Mouse (Mus musculus) embryo, embryonic 10 days (tissue): ENCODE data around the gene Glp2r.

Source experiments
- DNase-seq: peaks from one replicate; pipeline ENCODE4 v3.0.0-alpha.2; 2015; ENCODE audit warnings: low spot score

Gene Glp2r

GRCm38 (mm10) chr11:67728726-67729125 is 42.2 kb downstream of the Glp2r start:
- no peak for DNase-seq

DNA sequence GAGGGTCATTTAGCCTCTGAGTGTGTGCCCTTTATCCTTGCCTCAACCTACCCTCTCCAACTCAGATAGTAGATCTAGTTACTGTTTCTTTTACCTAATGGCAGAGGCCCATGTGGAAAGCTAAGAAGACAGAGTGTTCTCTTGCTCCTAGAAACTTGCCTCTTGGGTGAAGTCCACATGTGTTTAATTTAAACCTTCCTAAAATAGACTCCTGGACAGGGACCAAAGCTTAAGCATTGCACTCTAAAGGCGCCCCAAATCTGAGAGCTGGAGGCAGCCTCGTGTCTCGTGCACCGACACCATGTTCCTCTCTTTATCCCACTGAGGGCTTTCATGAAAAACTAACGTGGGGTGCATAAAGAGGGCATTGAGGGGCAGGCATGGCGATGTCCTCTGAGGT is 43.9 kb downstream of the Glp2r start:
- no peak for DNase-seq

GRCm38 (mm10) chr11:67723231-67724013 is 47.5 kb downstream of the Glp2r start:
- DNase-seq: no peak

- peak; percentile 10 for DNase-seq
Observed at GRCm38 (mm10) chr11:67722399-67723156, 48.4 kb downstream of the Glp2r start.

GRCm38 (mm10) chr11:67721485-67721884 is 49.5 kb downstream of the Glp2r start:
- no peak for DNase-seq

DNA sequence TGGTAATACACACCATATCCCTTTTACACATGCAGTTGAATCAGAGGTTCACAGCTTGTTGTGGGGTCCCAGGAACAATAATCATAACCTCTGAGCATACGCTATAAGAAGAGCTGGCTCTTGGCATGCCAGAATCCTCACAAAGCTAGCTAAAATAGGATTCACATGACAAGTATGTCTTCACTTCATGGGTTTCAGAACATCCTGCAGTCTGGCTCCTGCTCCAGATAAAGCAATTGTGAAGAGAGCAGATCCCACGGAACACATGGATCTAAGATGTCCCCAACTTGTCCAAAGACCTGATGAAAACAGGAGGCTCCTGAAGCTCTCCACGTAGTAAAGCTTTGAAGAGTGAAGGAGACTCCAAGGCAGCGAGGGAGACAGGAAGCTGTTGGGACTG is 55.6 kb downstream of the Glp2r start:
- DNase-seq: no peak

DNA sequence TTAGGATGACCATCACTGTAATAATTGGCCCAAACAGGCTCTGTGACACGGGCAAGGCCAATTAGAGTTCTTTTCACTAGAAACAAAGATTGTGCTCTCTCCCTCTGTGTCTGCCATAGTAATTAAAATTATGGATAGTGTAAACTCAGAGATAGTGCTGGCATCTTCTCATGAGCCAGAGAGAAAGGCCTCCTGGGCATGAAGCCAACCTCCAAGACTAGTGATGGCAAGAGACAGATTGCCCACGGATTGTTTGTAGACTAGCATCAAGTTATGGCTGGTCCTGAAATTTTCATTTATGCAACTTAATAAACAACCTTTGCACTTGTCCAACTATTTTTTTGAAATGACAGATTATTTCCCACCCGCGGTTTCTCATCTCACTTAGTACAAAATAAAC is 58.0 kb downstream of the Glp2r start:
- no peak for DNase-seq

DNA sequence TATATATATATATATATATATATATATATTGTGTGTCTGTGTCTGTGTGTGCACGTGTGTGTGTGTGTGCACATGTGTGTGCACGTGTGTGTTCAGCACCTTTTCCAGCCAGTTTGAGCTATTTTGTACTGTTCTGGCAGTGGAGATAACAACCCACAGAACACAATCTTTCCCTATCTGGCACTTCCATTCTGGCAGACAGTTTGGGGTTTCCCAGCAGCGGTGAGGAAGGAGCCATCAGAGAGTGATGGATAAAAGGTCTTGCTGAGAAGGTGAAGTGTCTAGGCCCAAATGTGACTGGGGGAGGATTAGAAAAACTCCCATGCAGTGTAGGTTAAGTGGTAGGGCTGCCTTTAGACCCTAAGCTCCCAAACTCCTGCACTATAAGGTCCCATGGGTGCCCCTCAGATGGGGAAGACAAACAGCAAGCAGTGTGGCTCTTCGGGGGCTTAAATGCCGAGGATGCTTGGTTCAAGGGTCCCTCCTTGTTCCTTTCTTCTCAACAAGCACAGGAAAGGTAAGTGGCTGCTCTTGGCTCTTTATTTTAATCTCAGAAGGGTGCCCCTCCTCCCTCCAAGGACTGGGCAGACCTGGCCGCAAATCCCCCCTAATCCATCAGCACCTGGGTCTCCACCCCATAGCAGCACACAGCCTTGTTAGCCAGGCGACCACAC is 76.1 kb downstream of the Glp2r start, which contains the start of gene Rcvrn:
TSS of gene Rcvrn (plus strand) at position 624 of the 674 bp plus-strand sequence.
- no peak for DNase-seq

- no peak for DNase-seq
Observed at GRCm38 (mm10) chr11:67686109-67686508, 84.8 kb downstream of the Glp2r start.

- no peak for DNase-seq
Observed at GRCm38 (mm10) chr11:67681871-67682270, 89.1 kb downstream of the Glp2r start.

DNA sequence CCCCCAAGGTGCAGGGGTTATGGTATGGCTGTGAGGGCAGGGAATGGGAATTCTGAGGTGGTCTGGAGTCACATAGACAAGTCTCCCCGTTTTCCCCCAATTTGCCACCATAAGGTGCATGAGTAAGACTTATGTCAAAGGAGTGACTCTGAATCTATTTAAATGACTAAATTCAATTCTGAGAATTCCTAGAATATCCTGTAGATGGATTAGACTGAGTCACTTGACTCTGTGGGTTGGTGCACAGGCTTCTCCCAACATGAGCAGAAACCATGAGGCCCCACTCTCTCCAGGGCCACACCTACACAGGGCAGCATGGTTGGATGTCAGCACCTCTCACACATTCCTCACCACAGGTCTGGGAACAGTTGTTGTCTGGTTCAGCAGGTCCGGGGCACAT is 91.0 kb downstream of the Glp2r start:
- no peak for DNase-seq

DNA sequence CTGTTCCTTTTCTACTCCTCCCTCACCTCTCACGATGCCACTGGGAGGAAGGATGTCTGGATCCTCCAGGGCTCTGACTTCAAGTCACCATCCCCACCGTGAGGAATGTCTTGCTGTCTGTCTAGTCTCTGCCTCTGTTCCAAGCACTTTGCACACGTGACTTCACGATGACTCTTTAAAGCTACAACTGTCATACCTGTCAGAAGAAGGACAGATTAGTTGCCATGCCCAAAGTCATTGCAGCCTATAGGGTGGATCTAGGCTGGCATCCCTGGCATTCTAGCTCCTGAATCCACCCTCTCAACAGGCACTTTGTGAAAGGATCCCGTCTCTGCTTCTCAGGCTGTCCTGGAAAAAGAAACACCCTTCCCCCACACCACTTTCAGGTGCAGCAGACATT is 91.7 kb downstream of the Glp2r start:
- no peak for DNase-seq

- DNase-seq: peak; percentile 89
Observed at GRCm38 (mm10) chr11:67675562-67676540, 95.1 kb downstream of the Glp2r start.

- DNase-seq: no peak
Observed at GRCm38 (mm10) chr11:67672140-67672539, 98.8 kb downstream of the Glp2r start.

- DNase-seq: no peak
Observed at GRCm38 (mm10) chr11:67670031-67670430, 100.9 kb downstream of the Glp2r start.

DNA sequence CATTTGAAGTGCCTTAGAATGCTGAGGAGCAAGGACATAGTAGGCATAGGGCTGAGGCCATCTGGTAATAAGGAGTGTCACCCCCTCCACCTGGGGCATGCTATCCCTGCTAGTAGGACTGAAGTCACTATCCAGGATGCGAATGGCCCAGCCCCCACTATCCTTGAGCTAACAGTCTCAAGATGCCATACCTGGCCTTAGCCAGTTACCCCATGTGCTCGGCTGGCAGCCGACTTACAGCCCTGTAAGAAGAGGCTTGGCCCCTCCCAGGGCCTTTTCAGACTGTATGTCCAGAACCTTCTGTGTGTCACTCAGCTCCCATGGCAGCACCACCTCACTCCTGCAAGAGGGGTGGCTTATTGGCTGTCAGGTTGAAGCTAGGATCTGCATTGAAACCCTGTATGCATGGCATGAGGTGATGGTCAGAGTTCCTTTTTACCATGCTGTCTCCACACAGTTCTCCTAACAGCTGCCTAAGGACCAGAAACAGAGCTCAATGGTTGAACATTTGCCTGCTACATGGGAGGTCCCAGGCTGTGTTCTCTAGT is 102.4 kb downstream of the Glp2r start:
- DNase-seq: no peak

DNA sequence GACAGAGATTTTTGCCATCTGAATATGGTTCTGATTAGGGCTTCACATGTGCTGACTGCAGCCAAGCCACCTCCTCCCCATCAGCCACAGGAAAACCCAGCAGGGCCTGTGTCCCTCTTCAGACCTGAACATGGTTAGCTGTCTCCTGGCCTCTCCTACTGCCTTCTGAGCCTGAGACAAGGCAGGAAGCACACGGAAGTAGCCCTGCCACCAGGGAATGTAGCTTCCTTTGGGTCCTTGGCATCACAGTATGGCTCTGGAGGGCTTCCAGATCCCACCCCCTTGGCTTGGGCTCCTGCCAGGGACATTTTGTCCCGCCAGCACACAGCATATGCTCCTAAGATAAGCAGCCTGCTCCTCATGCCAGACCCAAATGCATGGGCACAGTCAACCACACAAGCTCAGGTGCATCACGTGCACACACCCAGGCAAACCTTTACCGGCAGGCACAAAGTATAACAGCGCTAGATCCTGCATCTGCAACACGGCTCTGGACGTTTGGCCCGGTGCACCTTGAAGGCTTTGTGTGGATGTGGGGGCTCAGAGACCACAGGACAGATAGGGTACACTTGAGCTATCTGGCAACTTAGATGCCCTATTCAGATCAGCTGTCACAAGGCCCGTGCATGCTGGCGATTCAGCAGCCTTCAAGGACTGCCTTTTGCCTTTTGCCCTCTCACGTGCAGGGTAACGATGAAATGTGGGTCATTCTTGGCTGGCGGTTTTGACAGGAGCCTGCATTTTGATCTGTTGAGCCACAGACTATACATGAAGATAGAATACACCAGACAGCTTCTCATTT is 103.2 kb downstream of the Glp2r start:
- no peak for DNase-seq

- DNase-seq: no peak
Observed at GRCm38 (mm10) chr11:67666129-67666528, 104.8 kb downstream of the Glp2r start.

GRCm38 (mm10) chr11:67664918-67665317 is 106.0 kb downstream of the Glp2r start:
- DNase-seq: no peak

GRCm38 (mm10) chr11:67664261-67664660 is 106.7 kb downstream of the Glp2r start:
- DNase-seq: no peak
